Mouse (Mus musculus) induced T-regulatory cell, adult 2 months (primary cell): ENCODE measurements around the gene Agtpbp1.
A peak's percentile ranks its signal among the peaks of the same experiment; 100 is the strongest.
"Not testable (repeated sequence)": the region's sequence is repeated elsewhere in the genome, so short reads cannot be mapped to it uniquely, and the experiment has no call there.

ENCODE experiments used
- DNase-seq: peaks from one replicate; pipeline ENCODE4 v3.0.0-alpha.2; 2012; ENCODE audit warnings: low read depth

The Agtpbp1 gene

DNA sequence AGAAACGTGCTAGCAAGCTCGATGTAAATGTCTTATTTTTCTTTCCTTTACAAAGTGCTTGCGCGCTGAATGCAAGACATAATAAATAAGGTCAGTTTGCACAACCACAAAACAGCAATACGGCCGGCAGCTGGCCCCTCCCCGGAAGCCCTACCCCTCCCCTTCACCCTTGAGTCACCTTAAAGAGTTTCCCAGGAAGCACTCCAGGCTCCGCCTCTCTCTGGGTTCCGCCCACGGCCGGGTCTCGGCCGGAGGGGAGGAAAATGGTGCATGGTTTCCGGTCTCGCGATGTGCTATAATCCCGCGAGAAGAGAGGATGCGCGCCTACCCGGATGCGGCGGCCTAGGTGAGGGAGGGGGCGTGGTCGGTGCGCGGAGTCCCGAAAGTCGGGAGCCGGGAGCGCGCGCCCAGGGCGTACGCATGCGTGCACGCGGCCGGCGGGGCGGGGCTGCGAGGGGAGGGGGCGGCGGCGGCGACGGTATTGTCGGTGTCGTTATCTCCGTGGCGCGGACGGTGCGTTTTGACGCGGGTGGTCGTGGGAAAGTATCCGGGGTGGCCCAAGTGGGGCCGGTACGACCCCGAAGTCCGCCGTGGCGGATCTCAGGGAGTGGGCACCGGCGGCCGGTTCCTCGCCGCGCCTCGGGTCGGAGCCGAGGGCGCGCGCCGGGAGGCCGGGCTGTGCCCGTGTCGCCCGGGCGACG lies at the start of gene Agtpbp1, which contains the start of gene Naa35:
Agtpbp1 (minus strand) TSS at position 281 of the 701 bp plus-strand sequence.
Naa35 (plus strand) TSS at position 313 of the 701 bp plus-strand sequence.
- DNase-seq, result peak; percentile 100

DNA sequence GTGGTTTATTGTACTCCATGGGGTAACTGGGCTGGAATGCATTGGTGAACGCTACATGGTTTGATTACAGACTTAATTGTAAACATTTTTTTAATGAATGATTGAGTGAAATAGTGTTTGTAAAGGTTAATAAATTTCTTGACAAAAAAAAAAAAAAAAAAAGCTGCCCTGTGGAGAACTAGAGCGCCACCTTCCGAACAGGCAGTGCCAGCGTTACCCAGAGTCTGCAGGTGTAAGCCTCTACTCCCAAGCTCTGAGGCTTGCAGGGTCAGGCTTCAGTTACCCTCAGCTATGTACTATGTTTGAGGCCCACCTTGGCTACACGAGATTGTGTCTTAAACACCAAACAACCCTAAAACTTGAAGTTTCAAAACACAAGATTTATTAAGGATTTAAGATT lies 49.6 kb upstream of the Agtpbp1 start:
- DNase-seq, result no peak

GRCm38 (mm10) chr13:59626739-59627138 lies 41.7 kb upstream of the Agtpbp1 start:
- no peak for DNase-seq

- DNase-seq, result no peak
Observed at GRCm38 (mm10) chr13:59624903-59625302, 39.9 kb upstream of the Agtpbp1 start.

GRCm38 (mm10) chr13:59624389-59624788 lies 39.4 kb upstream of the Agtpbp1 start:
- no peak for DNase-seq

GRCm38 (mm10) chr13:59621643-59622489 lies 36.8 kb upstream of the Agtpbp1 start:
- DNase-seq, result no peak

GRCm38 (mm10) chr13:59618463-59618862 lies 33.4 kb upstream of the Agtpbp1 start:
- DNase-seq, result no peak

DNA sequence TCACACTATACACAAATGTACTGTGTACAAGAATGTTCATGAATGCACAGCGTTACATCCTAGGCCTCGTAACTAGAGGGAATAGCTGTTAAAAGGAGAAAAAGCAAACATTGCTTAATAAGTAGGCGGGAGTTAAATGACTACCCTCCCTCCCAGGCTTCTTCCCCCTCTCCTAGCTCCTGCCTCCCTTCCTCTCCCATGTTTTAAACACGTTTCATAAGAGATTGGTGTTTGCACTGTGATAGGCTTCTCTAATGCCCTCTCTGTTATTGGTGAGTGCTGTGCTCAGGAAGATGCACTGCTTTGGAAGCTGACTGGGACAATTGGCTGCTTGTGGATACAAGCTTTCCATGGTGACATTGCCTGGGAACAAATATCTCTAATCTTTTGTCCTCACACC lies 30.5 kb upstream of the Agtpbp1 start:
- no peak for DNase-seq

DNA sequence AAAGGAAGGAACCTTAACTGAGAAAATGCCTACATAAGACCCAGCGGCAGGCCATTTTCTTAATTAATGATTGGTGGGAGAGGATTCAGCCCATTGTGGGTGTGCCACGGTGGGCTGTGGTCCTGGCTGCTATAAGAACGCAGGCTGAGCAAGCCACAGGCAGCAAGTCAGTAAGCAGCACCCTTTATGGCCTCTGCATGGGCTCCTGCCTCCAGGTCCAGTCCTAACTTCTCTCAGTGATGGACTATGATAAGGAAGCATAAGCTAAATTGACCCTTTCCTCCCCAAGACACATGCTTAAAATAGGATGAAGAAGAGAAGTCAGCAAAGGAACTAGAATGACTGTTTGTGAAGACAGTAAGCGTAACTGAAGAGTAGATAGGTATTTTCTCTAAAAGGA lies 30.1 kb upstream of the Agtpbp1 start:
- DNase-seq, result no peak

- no peak for DNase-seq
Observed at GRCm38 (mm10) chr13:59613868-59614267, 28.8 kb upstream of the Agtpbp1 start.

GRCm38 (mm10) chr13:59610437-59610836 lies 25.4 kb upstream of the Agtpbp1 start:
- DNase-seq, result no peak

DNA sequence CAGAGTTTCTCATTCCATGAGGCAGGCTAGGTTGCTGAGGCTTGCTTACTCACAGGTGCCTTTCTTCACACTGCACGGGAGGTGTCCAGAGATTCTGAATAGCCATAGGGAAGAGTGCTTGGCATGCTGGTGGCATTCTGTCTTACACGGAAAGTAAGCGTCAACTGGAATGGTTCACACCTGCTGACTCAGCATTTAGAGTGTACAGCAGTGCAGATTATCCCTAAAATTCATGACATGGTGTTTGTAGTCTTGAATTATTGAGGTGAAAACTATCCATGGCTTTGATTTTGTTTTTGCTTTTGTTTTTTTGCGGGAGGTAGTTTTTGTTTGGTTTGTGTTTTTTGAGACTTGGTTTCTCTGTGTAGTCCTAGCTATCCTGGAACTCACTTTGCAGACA lies 24.9 kb upstream of the Agtpbp1 start:
- no peak for DNase-seq

GRCm38 (mm10) chr13:59605221-59605922 lies 20.3 kb upstream of the Agtpbp1 start:
- no peak for DNase-seq

DNA sequence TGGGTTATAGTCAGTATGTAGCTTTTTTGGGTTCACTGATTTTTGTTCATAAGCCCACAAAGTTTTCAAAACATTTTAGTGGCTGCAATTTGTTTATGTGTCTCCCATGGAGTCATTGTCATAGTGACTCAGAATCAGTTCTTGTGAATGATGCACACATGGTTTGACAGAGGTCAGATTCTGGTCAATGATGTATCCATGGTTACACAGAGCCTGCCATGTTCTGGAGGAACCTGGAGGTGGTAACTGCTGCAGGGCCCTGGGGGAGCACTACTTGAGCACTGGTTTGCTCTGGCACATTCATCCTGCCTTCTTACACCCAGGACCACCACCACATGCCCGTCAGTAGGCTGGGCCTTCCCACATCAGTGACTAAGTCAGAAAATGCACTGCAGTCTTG lies 19.5 kb upstream of the Agtpbp1 start:
- DNase-seq, result no peak

- DNase-seq, result no peak
Observed at GRCm38 (mm10) chr13:59603096-59603495, 18.1 kb upstream of the Agtpbp1 start.

- DNase-seq, result no peak
Observed at GRCm38 (mm10) chr13:59592630-59593029, 7.6 kb upstream of the Agtpbp1 start.

GRCm38 (mm10) chr13:59592058-59592457 lies 7.0 kb upstream of the Agtpbp1 start:
- DNase-seq, result not testable (repeated sequence)

GRCm38 (mm10) chr13:59590691-59591090 lies 5.7 kb upstream of the Agtpbp1 start:
- DNase-seq, result no peak

DNA sequence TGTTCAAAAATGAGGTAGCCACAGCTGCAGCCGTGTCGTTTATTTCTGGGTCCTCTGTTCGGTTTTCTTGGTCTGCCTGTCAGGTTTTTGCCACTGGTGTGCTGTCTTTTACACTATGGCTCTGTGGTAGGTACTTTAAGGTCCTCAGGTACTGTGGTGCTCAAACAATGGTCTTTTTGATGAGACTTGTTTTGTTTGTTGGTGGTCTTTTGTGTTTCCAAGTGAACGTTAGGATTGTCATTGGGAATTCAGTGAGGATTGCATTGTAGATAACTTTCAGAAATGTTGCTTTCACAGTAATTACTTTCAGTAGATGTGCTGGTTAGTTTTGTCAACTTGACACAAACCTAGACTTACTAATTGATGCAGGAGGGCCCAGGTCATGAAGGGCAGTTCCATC lies 4.6 kb upstream of the Agtpbp1 start:
- no peak for DNase-seq

DNA sequence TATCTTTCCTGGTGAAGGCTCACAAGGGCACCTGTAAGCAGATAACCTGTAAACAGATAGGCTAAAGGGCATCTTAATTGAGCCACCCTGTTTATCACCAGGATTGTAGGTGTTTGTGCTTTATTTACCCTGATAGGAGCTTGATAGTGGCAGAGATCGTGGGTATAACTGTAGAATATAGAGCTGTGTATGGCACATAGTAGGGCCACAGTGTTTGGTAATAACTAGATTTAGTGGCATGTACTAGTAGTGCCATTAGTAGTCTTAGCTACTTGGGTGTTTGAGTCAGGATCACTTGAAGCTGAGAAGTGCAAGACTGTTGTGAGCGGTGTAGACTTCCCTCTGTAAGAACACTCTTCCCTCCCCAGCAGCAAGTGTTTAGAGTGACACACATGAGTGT lies 2.2 kb upstream of the Agtpbp1 start:
- DNase-seq, result no peak

DNA sequence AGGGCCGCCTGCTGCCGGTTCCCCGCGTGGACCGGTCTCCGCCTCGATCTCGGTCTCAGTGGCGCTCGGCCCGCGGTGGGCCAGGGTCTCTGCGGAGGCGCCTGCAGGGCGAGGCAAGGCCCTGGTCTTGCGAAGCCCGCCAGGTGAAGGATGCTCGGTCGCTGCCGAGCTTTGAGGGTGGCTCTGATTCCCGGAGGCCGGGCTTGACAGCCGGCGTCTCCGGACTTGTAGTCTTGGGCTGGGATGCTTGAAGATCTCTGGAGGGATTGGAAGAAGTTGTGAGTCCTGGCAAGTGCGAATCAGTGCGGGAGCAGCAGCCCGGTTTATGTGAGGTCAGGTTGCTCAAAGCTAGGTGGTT lies 600 bp upstream of the Agtpbp1 start:
- DNase-seq, result no peak

GRCm38 (mm10) chr13:59584481-59584880 lies 546 bp downstream of the Agtpbp1 start:
- no peak for DNase-seq

DNA sequence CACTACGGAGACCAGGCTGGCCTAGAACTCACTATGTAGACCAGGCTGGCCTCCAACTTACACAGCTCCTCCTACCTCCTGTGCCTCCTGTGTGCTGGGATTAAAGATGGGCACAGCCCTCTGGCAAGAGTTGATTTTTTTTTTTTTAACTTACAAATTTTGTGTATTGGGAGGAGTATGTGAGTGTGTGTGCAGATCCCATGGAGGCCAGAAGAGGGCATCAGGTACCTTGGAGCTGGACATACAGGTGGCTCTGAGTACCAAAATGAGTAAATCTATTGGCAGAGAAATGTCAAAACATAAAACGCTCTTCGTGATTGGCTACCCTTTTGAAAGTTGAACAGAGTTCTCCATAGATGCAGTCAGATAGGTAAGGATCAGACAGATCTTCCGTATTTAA lies 4.1 kb downstream of the Agtpbp1 start:
- peak; percentile 53 for DNase-seq
